Mouse (Mus musculus) kidney, embryonic 15.5 days (tissue): ENCODE results near the gene Ttc23. TPM values are rescaled to one million over a fixed set of nuclear protein-coding genes. Genes with fewer than 3 reads are reported as not detected.

Experiments used
- ATAC-seq: fragments of 200-750 bp; cut with Nextera tagmentation; replicated peaks from 2 replicates; pipeline ENCODE4 v1.8.0; 2017; ENCODE audit warnings: moderate TSS enrichment; ENCODE audit not compliant: low FRiP score
- H3K27ac ChIP-seq: fragments of 300-500 bp; sonication (generic); 2 replicates; pipeline ENCODE4 v1.5.1; 2015; ENCODE audit warnings: mild to moderate bottlenecking, inconsistent platforms
- H3K27me3 ChIP-seq: fragments of 300-500 bp; sonication (generic); 2 replicates; pipeline ENCODE4 v1.6.1; 2015; ENCODE audit warnings: inconsistent platforms
- H3K36me3 ChIP-seq: fragments of 300-500 bp; sonication (generic); 2 replicates; pipeline ENCODE4 v1.6.1; 2015; ENCODE audit warnings: inconsistent platforms
- H3K4me1 ChIP-seq: fragments of 300-500 bp; sonication (generic); 2 replicates; pipeline ENCODE4 v1.6.1; 2015; ENCODE audit warnings: inconsistent platforms
- H3K4me2 ChIP-seq: fragments of 300-500 bp; sonication (generic); 2 replicates; pipeline ENCODE4 v1.6.1; 2015; ENCODE audit warnings: moderate library complexity, mild to moderate bottlenecking, inconsistent platforms
- H3K4me3 ChIP-seq: fragments of 300-500 bp; sonication (generic); replicated peaks from 2 replicates; pipeline ENCODE4 v1.5.1; 2015; ENCODE audit warnings: mild to moderate bottlenecking, inconsistent platforms
- H3K9ac ChIP-seq: fragments of 300-500 bp; sonication (generic); 2 replicates; pipeline ENCODE4 v1.6.1; 2015; ENCODE audit warnings: mild to moderate bottlenecking, inconsistent platforms
- H3K9me3 ChIP-seq: fragments of 300-500 bp; sonication (generic); replicated peaks from 2 replicates; pipeline ENCODE4 v1.6.1; 2016; ENCODE audit warnings: inconsistent platforms
- WGBS: fragments of 180-500 bp; shearing (Covaris S2); methylation state at CpG from one replicate; pipeline ENCODE4 v1.1.7; 2015; ENCODE audit warnings: mixed read lengths; 5-methylcytosine and 5-hydroxymethylcytosine counted together
- polyA plus RNA-seq: library from polyadenylated mRNA; unstranded; fragments of >200 nt; fragmentation: Nextera tagmentation; extraction: Ambion mirVana; gene quantifications from 2 replicates; pipeline ENCODE4 v1.2.1, GENCODE M21; 2015

Gene Ttc23
- polyA plus RNA-seq, 1 experiment from 2014 or later = 30.4 TPM

GRCm38 (mm10) chr7:67646131-67646530 lies 1.1 kb upstream of the Ttc23 start:
- peak overlapping the region; percentile 91 for H3K27ac ChIP-seq

GRCm38 (mm10) chr7:67648376-67648775 lies 1.2 kb downstream of the Ttc23 start:
- Histone ChIP-seq H3K9ac (peak overlapping the region; percentile 66; the same call in 1 of the 2 replicates), H3K4me2 (peak overlapping the region; percentile 59), H3K4me3 (peak overlapping the region; percentile 63), H3K27me3 (no peaks in the 10 kb centered on the region), H3K9me3 (no peaks in the 10 kb centered on the region), H3K27ac (no peak overlapping the region), H3K4me1 (peaks cover 42% of the 10 kb centered on the region), H3K36me3 (no peaks in the 10 kb centered on the region)
- WGBS = 59% methylated on average over 4 of the region's 4 CpGs
- no peak for ATAC-seq

More at GRCm38 (mm10) chr7:67646131-67646530, 1.1 kb upstream of the Ttc23 start:
- WGBS = 6% methylated on average over 6 of the region's 6 CpGs
- Histone ChIP-seq H3K4me1 (peaks cover 35% of the 10 kb centered on the region), H3K4me3 (peak overlapping the region; percentile 67), H3K36me3 (no peaks in the 10 kb centered on the region), H3K4me2 (peak overlapping the region; percentile 70), H3K9ac (peak overlapping the region; percentile 74), H3K27me3 (no peaks in the 10 kb centered on the region), H3K9me3 (no peaks in the 10 kb centered on the region)
- no peak for ATAC-seq

GRCm38 (mm10) chr7:67652211-67652610 lies 5.0 kb downstream of the Ttc23 start:
- Histone ChIP-seq H3K4me2 (no peak overlapping the region), H3K9me3 (no peaks in the 10 kb centered on the region), H3K27ac (no peak overlapping the region), H3K36me3 (no peaks in the 10 kb centered on the region; the same call in 1 of the 2 replicates), H3K4me1 (peaks cover 40% of the 10 kb centered on the region), H3K27me3 (no peaks in the 10 kb centered on the region), H3K9ac (no peak overlapping the region), H3K4me3 (no peak overlapping the region)
- 53% methylated on average over 5 of the region's 5 CpGs for WGBS
- no peak for ATAC-seq

GRCm38 (mm10) chr7:67654668-67655067 lies 7.5 kb downstream of the Ttc23 start:
- no peak overlapping the region for H3K27ac ChIP-seq
- no peak for ATAC-seq
- no peaks in the 10 kb centered on the region for H3K27me3 ChIP-seq
- H3K4me1 ChIP-seq = peaks cover 27% of the 10 kb centered on the region
- H3K9me3 ChIP-seq = no peaks in the 10 kb centered on the region
- no peaks in the 10 kb centered on the region; the same call in 1 of the 2 replicates for H3K36me3 ChIP-seq
- no peak overlapping the region for H3K4me3 ChIP-seq
- 72% methylated on average over 7 of the region's 7 CpGs for WGBS
- no peak overlapping the region for H3K9ac ChIP-seq
- H3K4me2 ChIP-seq = no peak overlapping the region

- Histone ChIP-seq H3K4me3 (peak overlapping the region; percentile 5; the same call in 1 of the 2 replicates), H3K27ac (peak overlapping the region; percentile 54), H3K36me3 (no peaks in the 10 kb centered on the region; the same call in 1 of the 2 replicates), H3K9ac (no peak overlapping the region), H3K4me1 (peaks cover 22% of the 10 kb centered on the region), H3K27me3 (no peaks in the 10 kb centered on the region), H3K9me3 (no peaks in the 10 kb centered on the region), H3K4me2 (peak overlapping the region; percentile 15)
- peak; percentile 54 for ATAC-seq
- WGBS = 7% methylated on average over 1 of the region's 1 CpGs
These were observed 8.0 kb downstream of the Ttc23 start for GRCm38 (mm10) chr7:67655186-67655585.

GRCm38 (mm10) chr7:67658110-67658509 lies 10.9 kb downstream of the Ttc23 start:
- no peak for ATAC-seq
- 84% methylated on average over 4 of the region's 4 CpGs for WGBS

GRCm38 (mm10) chr7:67662424-67662823 lies 15.2 kb downstream of the Ttc23 start:
- Histone ChIP-seq H3K27ac (no peak overlapping the region), H3K9ac (no peak overlapping the region), H3K27me3 (no peaks in the 10 kb centered on the region), H3K4me3 (no peak overlapping the region), H3K36me3 (peaks cover 42% of the 10 kb centered on the region), H3K4me1 (no peaks in the 10 kb centered on the region), H3K4me2 (no peak overlapping the region), H3K9me3 (no peaks in the 10 kb centered on the region)
- 66% methylated on average over 5 of the region's 5 CpGs for WGBS
- ATAC-seq = no peak

More at GRCm38 (mm10) chr7:67658110-67658509, 10.9 kb downstream of the Ttc23 start:
- Histone ChIP-seq H3K27me3 (no peaks in the 10 kb centered on the region), H3K4me3 (no peak overlapping the region), H3K36me3 (peaks cover 10% of the 10 kb centered on the region), H3K9me3 (no peaks in the 10 kb centered on the region), H3K4me1 (peaks cover 10% of the 10 kb centered on the region), H3K9ac (no peak overlapping the region), H3K27ac (no peak overlapping the region), H3K4me2 (no peak overlapping the region)

GRCm38 (mm10) chr7:67663981-67664694 lies 16.9 kb downstream of the Ttc23 start:
- no peak overlapping the region for H3K4me3 ChIP-seq
- no peak overlapping the region for H3K9ac ChIP-seq
- ATAC-seq = no peak
- no peaks in the 10 kb centered on the region for H3K27me3 ChIP-seq
- 75% methylated on average over 14 of the region's 14 CpGs for WGBS
- H3K36me3 ChIP-seq = peaks cover 59% of the 10 kb centered on the region
- H3K4me1 ChIP-seq = no peaks in the 10 kb centered on the region
- H3K9me3 ChIP-seq = no peaks in the 10 kb centered on the region
- H3K4me2 ChIP-seq = no peak overlapping the region
- H3K27ac ChIP-seq = no peak overlapping the region

- Histone ChIP-seq H3K9me3 (no peaks in the 10 kb centered on the region), H3K4me3 (no peak overlapping the region), H3K4me2 (no peak overlapping the region), H3K4me1 (peaks cover 4% of the 10 kb centered on the region; the same call in 1 of the 2 replicates), H3K27ac (no peak overlapping the region), H3K9ac (no peak overlapping the region), H3K36me3 (peaks cover 67% of the 10 kb centered on the region), H3K27me3 (no peaks in the 10 kb centered on the region)
- ATAC-seq = no peak
- 88% methylated on average over 1 of the region's 1 CpGs for WGBS
These were observed 23.8 kb downstream of the Ttc23 start for GRCm38 (mm10) chr7:67670965-67671364.

- H3K9ac ChIP-seq = no peak overlapping the region
- peaks cover 5% of the 10 kb centered on the region; the same call in 1 of the 2 replicates for H3K4me1 ChIP-seq
- H3K27me3 ChIP-seq = no peaks in the 10 kb centered on the region
- H3K9me3 ChIP-seq = no peaks in the 10 kb centered on the region
- H3K36me3 ChIP-seq = peaks cover 51% of the 10 kb centered on the region
- H3K27ac ChIP-seq = no peak overlapping the region
- no peak overlapping the region for H3K4me3 ChIP-seq
- 0 out of 2 replicates have a peak, but pooled peaks have one; percentile 29 for ATAC-seq
- 11% methylated on average over 10 of the region's 10 CpGs for WGBS
- H3K4me2 ChIP-seq = no peak overlapping the region
These were observed 25.4 kb downstream of the Ttc23 start for GRCm38 (mm10) chr7:67672650-67673049.

- no peak overlapping the region for H3K27ac ChIP-seq
- WGBS = 85% methylated on average over 5 of the region's 5 CpGs
- no peaks in the 10 kb centered on the region for H3K9me3 ChIP-seq
- H3K4me3 ChIP-seq = no peak overlapping the region
- ATAC-seq = no peak
- no peaks in the 10 kb centered on the region for H3K27me3 ChIP-seq
- no peak overlapping the region for H3K9ac ChIP-seq
- peaks cover 5% of the 10 kb centered on the region; the same call in 1 of the 2 replicates for H3K4me1 ChIP-seq
- H3K4me2 ChIP-seq = no peak overlapping the region
- peaks cover 41% of the 10 kb centered on the region for H3K36me3 ChIP-seq
These were observed 26.4 kb downstream of the Ttc23 start for GRCm38 (mm10) chr7:67673656-67674055.

GRCm38 (mm10) chr7:67678878-67679499 lies 31.8 kb downstream of the Ttc23 start:
- H3K9ac ChIP-seq = no peak overlapping the region
- peaks cover 5% of the 10 kb centered on the region; the same call in 1 of the 2 replicates for H3K4me1 ChIP-seq
- no peak overlapping the region for H3K27ac ChIP-seq
- peaks cover 40% of the 10 kb centered on the region for H3K36me3 ChIP-seq
- no peaks in the 10 kb centered on the region for H3K9me3 ChIP-seq
- no peak overlapping the region for H3K4me3 ChIP-seq
- no peaks in the 10 kb centered on the region for H3K27me3 ChIP-seq
- 89% methylated on average over 16 of the region's 16 CpGs for WGBS
- ATAC-seq = no peak
- no peak overlapping the region for H3K4me2 ChIP-seq
